Mouse (Mus musculus) embryonic facial prominence, embryonic 13.5 days (tissue): Measurements from ENCODE around the gene Tmem56. TPM values are rescaled to one million over a fixed set of nuclear protein-coding genes. Genes with fewer than 3 reads are reported as not detected.

Experiments used
- ATAC-seq: fragments of 200-750 bp; cut with Nextera tagmentation; 2 replicates; pipeline ENCODE4 v1.8.0; 2017; ENCODE audit warnings: low read depth; ENCODE audit not compliant: insufficient number of reproducible peaks, insufficient read depth, low FRiP score, low TSS enrichment
- H3K27ac ChIP-seq: fragments of 300-500 bp; sonication (generic); 2 replicates; pipeline ENCODE4 v1.5.1; 2015; ENCODE audit warnings: moderate library complexity, mild to moderate bottlenecking, inconsistent platforms
- H3K27me3 ChIP-seq: fragments of 300-500 bp; sonication (generic); 2 replicates; pipeline ENCODE4 v1.6.1; 2015; ENCODE audit warnings: mild to moderate bottlenecking, inconsistent platforms
- H3K36me3 ChIP-seq: fragments of 300-500 bp; sonication (generic); 2 replicates; pipeline ENCODE4 v1.6.1; 2015; ENCODE audit warnings: mild to moderate bottlenecking, inconsistent platforms
- H3K4me1 ChIP-seq: fragments of 300-500 bp; sonication (generic); 2 replicates; pipeline ENCODE4 v1.6.1; 2015; ENCODE audit warnings: inconsistent platforms
- H3K4me2 ChIP-seq: fragments of 300-500 bp; sonication (generic); 2 replicates; pipeline ENCODE4 v1.6.1; 2015; ENCODE audit warnings: moderate library complexity, mild to moderate bottlenecking, inconsistent platforms
- H3K4me3 ChIP-seq: fragments of 300-500 bp; sonication (generic); 2 replicates; pipeline ENCODE4 v1.5.1; 2015; ENCODE audit warnings: mild to moderate bottlenecking, inconsistent platforms
- H3K9ac ChIP-seq: fragments of 300-500 bp; sonication (generic); 2 replicates; pipeline ENCODE4 v1.6.1; 2015; ENCODE audit warnings: mild to moderate bottlenecking, inconsistent platforms
- H3K9me3 ChIP-seq: fragments of 300-500 bp; sonication (generic); 2 replicates; pipeline ENCODE4 v1.6.1; 2016; ENCODE audit warnings: inconsistent platforms
- WGBS: fragments of 180-500 bp; shearing (Covaris S2); methylation state at CpG from one replicate; pipeline ENCODE4 v1.1.7; 2015; ENCODE audit warnings: mixed read lengths; 5-methylcytosine and 5-hydroxymethylcytosine counted together
- polyA plus RNA-seq: library from polyadenylated mRNA; unstranded; fragments of >200 nt; fragmentation: Nextera tagmentation; extraction: Ambion mirVana; gene quantifications from 2 replicates; pipeline ENCODE4 v1.2.1, GENCODE M21; 2015

The Tmem56 gene
- 0.74 and 0.99 TPM in 2 replicates for polyA plus RNA-seq

DNA sequence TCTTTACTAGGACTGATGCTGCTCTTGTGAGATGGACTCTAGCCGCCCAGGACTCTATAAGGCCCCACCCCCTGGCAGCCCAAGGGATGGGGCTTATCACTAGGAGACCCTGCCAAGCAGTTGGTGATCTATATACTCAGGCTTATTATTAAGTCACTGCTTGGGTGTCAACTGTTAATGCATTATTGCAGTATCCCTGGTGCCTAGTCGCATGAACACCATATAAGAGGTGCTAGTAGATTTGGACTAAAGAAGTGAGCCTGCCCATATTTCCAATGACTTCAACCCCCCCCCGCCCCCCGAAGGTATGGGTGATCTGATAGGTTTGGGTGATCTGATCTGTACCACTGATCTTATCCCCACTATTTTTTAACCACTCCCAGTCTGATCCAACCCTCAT is at the start of gene Tmem56:
Gene Tmem56 (minus strand): TSS at position 101 of the 400 bp plus-strand sequence.
- no peak within 1 kb of the TSS for H3K9ac ChIP-seq
- H3K4me3 ChIP-seq: no peak within 1 kb of the TSS
- 89% methylated on average over 4 of the region's 4 CpGs for WGBS
- no peaks in the 10 kb centered on the region for H3K36me3 ChIP-seq
- no peaks in the 10 kb centered on the region for H3K27me3 ChIP-seq
- no peak within 1 kb of the TSS for H3K27ac ChIP-seq
- no peak within 1 kb of the TSS for H3K4me2 ChIP-seq
- no peaks in the 10 kb centered on the region for H3K4me1 ChIP-seq
- H3K9me3 ChIP-seq: no peaks in the 10 kb centered on the region
- ATAC-seq: no peak

DNA sequence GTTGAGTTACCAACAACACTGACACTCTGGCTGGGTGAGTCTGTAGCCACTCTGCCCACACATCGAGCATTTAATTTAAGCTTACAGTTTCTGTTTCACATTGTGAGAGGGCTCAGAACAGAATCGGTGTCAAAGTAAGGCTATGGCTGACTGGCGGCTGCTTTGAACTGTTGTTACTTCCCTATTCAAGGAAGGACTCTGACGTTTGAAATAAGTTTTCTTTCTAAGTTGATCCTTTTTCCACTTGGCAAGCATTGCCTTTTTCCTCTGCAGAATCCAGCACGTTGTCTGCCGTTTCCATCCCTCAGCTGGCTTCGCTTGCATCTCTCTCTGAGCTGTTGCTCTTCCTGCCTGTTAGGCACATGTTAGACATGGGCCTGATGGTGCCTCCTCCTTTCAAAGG is 47.3 kb upstream of the Tmem56 start:
- H3K27me3 ChIP-seq: no peaks in the 10 kb centered on the region
- peaks cover 8% of the 10 kb centered on the region for H3K4me1 ChIP-seq
- H3K9ac ChIP-seq: no peak overlapping the region
- ATAC-seq: no peak
- no peak overlapping the region for H3K4me3 ChIP-seq
- H3K4me2 ChIP-seq: no peak overlapping the region
- WGBS: 58% methylated on average over 7 of the region's 7 CpGs
- peak overlapping the region; percentile 40; the same call in 1 of the 2 replicates for H3K27ac ChIP-seq
- H3K36me3 ChIP-seq: no peaks in the 10 kb centered on the region
- H3K9me3 ChIP-seq: no peaks in the 10 kb centered on the region

DNA sequence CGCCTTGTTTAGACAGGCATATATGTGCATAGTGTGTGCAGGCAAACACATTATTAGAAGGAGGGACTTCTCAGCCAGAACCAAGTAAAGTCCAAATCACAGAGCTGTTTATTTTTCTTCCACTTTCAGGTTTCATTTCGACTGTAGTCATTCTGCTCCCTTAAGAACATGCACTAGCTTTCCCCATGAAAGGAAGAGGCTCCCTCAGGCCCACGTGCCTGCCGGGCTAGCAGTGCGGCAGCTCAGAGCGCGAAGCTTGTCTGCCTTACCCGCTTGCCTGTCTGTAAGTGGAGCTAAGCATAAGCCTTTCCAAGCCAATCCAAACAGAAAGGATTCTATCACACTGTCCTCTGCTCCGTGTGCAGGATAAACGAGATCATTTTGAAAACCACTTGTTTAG is 46.7 kb upstream of the Tmem56 start:
- Histone ChIP-seq H3K27ac (peak overlapping the region; percentile 40; the same call in 1 of the 2 replicates), H3K9ac (no peak overlapping the region), H3K36me3 (0 out of 2 replicates have a peak, but pooled peaks cover 2% of the 10 kb centered on the region), H3K4me3 (no peak overlapping the region), H3K9me3 (no peaks in the 10 kb centered on the region), H3K4me2 (no peak overlapping the region), H3K4me1 (peaks cover 8% of the 10 kb centered on the region), H3K27me3 (no peaks in the 10 kb centered on the region)
- 61% methylated on average over 10 of the region's 10 CpGs for WGBS
- no peak for ATAC-seq

DNA sequence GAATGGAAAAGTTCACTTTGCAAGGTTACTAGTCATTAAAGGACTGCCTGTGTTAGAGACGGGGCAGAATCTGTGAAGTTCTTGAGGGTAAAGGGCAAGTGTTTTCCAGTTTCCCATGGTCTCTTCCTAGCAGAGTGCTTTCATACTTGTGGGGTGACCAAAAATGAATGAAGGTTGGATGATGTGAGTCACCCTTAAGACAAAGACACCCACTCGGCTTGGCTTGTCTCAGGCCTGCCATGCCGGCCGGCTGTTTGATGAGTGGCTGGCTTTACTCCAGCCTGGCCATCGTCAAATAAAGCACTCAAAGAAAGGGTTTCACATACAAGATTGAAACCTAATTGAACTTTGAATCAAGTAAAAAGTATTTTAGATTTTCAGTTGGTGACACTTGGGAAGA is 44.5 kb upstream of the Tmem56 start:
- WGBS: 94% methylated on average over 5 of the region's 5 CpGs
- H3K9me3 ChIP-seq: no peaks in the 10 kb centered on the region
- H3K4me1 ChIP-seq: peaks cover 8% of the 10 kb centered on the region
- H3K27ac ChIP-seq: no peak overlapping the region
- 0 out of 2 replicates have a peak, but pooled peaks cover 18% of the 10 kb centered on the region for H3K36me3 ChIP-seq
- no peak overlapping the region for H3K4me2 ChIP-seq
- no peaks in the 10 kb centered on the region for H3K27me3 ChIP-seq
- H3K9ac ChIP-seq: no peak overlapping the region
- ATAC-seq: no peak
- no peak overlapping the region for H3K4me3 ChIP-seq

DNA sequence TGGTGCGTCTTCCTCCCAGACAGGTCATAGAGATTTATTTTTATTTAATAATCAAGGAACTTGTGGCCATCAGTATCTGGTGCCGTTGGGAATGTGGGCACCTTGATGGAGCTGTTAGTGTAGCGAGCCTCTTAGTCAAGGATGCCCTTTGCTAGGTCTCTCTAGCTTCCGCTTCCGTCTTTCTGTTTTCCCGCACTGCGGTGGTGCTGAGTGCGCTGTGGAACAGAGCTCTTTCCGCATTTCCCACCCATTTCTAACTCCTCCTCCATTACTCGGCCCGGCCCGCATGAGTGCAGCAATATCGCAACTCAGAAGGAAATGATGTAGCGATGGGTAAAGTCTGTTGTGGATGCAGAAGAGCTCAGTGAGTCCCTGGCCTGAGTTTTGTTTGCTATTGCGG is 40.5 kb upstream of the Tmem56 start:
- ATAC-seq: no peak
- no peaks in the 10 kb centered on the region for H3K9me3 ChIP-seq
- H3K27ac ChIP-seq: no peak overlapping the region
- H3K4me2 ChIP-seq: no peak overlapping the region
- H3K4me1 ChIP-seq: no peaks in the 10 kb centered on the region
- no peak overlapping the region for H3K9ac ChIP-seq
- 96% methylated on average over 15 of the region's 15 CpGs for WGBS
- no peak overlapping the region for H3K4me3 ChIP-seq
- H3K36me3 ChIP-seq: 0 out of 2 replicates have a peak, but pooled peaks cover 18% of the 10 kb centered on the region
- no peaks in the 10 kb centered on the region for H3K27me3 ChIP-seq

DNA sequence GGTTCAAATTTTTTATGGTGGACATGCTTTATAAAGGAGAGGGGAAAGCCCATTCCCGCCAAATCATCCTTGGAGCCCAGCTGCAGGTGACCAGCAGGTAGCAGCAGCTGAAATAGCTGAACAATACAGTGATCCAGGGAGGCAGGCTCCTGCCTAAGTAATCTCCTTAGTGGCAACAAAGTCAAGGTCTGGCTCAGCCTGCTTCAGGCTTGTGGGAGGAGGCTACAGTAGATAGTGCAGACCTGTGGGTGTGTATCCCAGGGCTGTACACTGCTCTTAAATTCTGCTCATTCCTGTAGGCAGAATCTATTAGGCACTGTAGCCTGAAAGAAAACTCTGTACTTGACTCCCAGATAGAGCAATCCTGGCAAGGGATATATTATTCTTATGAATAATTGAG is 38.0 kb upstream of the Tmem56 start:
- no peak for ATAC-seq
- H3K4me3 ChIP-seq: no peak overlapping the region
- no peaks in the 10 kb centered on the region for H3K27me3 ChIP-seq
- peak overlapping the region; percentile 28; the same call in 1 of the 2 replicates for H3K27ac ChIP-seq
- H3K4me1 ChIP-seq: no peaks in the 10 kb centered on the region
- no peak overlapping the region for H3K9ac ChIP-seq
- H3K4me2 ChIP-seq: no peak overlapping the region
- WGBS: 72% methylated on average over 1 of the region's 1 CpGs
- H3K9me3 ChIP-seq: no peaks in the 10 kb centered on the region
- peaks cover 24% of the 10 kb centered on the region; the same call in 1 of the 2 replicates for H3K36me3 ChIP-seq

DNA sequence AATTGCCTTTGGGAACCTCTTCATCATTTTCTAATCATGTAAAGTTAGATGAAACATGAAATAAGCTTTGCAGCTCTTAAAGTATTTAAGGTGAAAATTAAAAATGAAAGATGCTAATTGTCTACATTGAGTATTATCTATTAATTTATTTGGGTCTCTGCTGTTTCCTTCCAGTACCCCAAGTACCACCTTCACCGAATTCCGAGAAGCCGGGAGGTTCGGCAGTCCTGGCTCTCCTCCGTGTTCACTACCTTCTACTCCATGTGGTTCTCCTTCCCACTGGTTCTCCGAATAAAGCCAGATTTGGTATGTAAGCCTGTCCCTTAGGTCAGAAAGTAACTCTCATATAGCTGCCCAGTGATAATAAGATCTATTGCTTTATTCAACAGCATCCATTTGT is 37.0 kb upstream of the Tmem56 start:
- Histone ChIP-seq H3K4me1 (no peaks in the 10 kb centered on the region), H3K36me3 (peaks cover 23% of the 10 kb centered on the region; the same call in 1 of the 2 replicates), H3K27ac (no peak overlapping the region), H3K27me3 (no peaks in the 10 kb centered on the region), H3K9ac (no peak overlapping the region), H3K4me3 (no peak overlapping the region), H3K9me3 (no peaks in the 10 kb centered on the region), H3K4me2 (no peak overlapping the region)
- no peak for ATAC-seq
- WGBS: 91% methylated on average over 6 of the region's 6 CpGs

DNA sequence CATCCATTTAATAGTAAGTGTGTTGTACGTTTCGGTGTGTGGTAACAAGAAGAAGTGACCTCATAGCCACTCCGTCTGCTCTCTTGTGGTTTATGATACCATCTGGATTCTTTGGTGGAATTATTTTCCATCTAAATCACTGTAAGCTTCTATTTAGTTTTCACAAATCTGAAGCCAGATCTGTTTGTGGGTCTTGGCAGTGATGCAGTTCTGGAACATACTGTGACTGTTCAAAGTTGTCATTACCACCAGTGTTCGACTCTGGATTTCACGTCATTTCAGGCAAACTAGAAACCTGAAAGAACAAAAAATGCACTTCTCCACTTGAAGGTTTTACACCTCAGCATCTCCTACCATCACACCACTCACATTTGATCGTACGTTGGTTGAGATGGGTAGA is 32.6 kb upstream of the Tmem56 start:
- peaks cover 7% of the 10 kb centered on the region; the same call in 1 of the 2 replicates for H3K36me3 ChIP-seq
- no peak overlapping the region for H3K4me3 ChIP-seq
- 0 out of 2 replicates have a peak, but pooled peaks cover 3% of the 10 kb centered on the region for H3K4me1 ChIP-seq
- 87% methylated on average over 7 of the region's 7 CpGs for WGBS
- no peak for ATAC-seq
- H3K27me3 ChIP-seq: no peaks in the 10 kb centered on the region
- H3K27ac ChIP-seq: no peak overlapping the region
- H3K9ac ChIP-seq: no peak overlapping the region
- H3K4me2 ChIP-seq: no peak overlapping the region
- no peaks in the 10 kb centered on the region for H3K9me3 ChIP-seq

DNA sequence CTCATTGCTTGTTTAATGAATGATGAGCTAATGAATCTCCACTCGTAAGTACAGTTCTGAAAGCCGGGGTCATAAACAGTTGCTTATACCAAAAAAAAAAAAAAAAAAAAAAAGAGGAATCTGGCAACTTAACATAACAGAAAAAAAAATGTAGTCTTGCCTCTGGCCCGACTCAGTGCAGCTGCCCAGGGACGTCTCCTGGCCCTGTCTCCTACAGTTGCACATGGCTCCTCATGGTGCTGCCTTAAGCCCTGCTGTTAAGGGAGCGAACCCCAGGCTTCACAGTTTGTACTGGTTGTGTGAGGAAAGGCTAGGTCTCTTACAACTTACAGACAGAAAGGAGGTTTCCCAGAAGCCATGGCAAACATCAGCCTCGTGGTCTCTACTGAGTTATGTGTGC is 31.3 kb upstream of the Tmem56 start:
- H3K9ac ChIP-seq: no peak overlapping the region
- no peak overlapping the region for H3K4me3 ChIP-seq
- H3K9me3 ChIP-seq: no peaks in the 10 kb centered on the region
- no peak overlapping the region for H3K27ac ChIP-seq
- no peak overlapping the region for H3K4me2 ChIP-seq
- WGBS: 87% methylated on average over 6 of the region's 6 CpGs
- no peak for ATAC-seq
- peaks cover 7% of the 10 kb centered on the region; the same call in 1 of the 2 replicates for H3K36me3 ChIP-seq
- 0 out of 2 replicates have a peak, but pooled peaks cover 7% of the 10 kb centered on the region for H3K4me1 ChIP-seq
- no peaks in the 10 kb centered on the region for H3K27me3 ChIP-seq

DNA sequence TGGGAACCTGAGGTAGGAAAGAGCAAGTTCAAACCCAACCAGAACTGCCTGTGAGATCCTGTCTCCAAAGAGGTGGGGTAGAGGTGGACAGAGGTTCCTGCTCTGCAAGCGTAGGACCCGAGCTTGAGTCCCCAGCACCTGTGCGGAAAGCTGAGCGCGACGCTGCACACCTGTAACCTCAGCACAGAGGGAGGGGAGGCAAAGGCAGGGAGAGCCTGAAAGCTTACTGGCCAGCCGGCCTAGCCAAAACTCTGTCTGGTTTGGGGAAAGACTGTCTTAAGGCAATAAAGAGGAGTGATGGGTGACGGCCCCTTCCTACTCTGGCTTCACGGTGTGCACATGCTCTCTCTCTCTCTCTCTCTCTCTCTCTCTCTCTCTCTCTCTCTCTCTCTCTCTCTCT is 30.1 kb upstream of the Tmem56 start:
- H3K4me1 ChIP-seq: 0 out of 2 replicates have a peak, but pooled peaks cover 7% of the 10 kb centered on the region
- WGBS: 68% methylated on average over 9 of the region's 9 CpGs
- H3K4me2 ChIP-seq: no peak overlapping the region
- ATAC-seq: no peak
- H3K9me3 ChIP-seq: no peaks in the 10 kb centered on the region
- no peak overlapping the region for H3K9ac ChIP-seq
- peaks cover 7% of the 10 kb centered on the region; the same call in 1 of the 2 replicates for H3K36me3 ChIP-seq
- no peak overlapping the region for H3K27ac ChIP-seq
- H3K4me3 ChIP-seq: no peak overlapping the region
- no peaks in the 10 kb centered on the region for H3K27me3 ChIP-seq

DNA sequence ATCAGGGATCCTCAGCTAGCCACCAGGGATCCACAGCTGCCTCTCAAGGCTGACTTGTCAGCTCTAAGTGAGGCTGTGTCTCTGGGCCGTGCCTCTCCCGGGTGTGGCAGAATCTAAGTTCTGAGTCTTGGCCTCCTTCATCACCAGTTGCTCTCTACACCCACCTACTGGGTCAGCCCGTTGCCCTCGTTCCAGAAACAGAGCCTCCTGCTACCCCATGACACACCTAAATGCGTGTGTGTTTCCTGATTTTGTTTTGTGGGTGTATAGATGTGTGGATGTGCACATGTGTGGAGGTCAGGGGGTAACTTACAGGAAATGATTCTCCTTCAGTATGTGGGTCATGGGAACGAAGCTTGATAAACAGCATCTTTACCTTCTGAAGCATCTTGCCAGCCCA is 29.5 kb upstream of the Tmem56 start:
- no peaks in the 10 kb centered on the region for H3K27me3 ChIP-seq
- H3K36me3 ChIP-seq: peaks cover 7% of the 10 kb centered on the region; the same call in 1 of the 2 replicates
- WGBS: 81% methylated on average over 6 of the region's 6 CpGs
- H3K9ac ChIP-seq: no peak overlapping the region
- ATAC-seq: no peak
- H3K4me2 ChIP-seq: no peak overlapping the region
- no peak overlapping the region for H3K4me3 ChIP-seq
- 0 out of 2 replicates have a peak, but pooled peaks cover 7% of the 10 kb centered on the region for H3K4me1 ChIP-seq
- H3K9me3 ChIP-seq: no peaks in the 10 kb centered on the region
- no peak overlapping the region for H3K27ac ChIP-seq

DNA sequence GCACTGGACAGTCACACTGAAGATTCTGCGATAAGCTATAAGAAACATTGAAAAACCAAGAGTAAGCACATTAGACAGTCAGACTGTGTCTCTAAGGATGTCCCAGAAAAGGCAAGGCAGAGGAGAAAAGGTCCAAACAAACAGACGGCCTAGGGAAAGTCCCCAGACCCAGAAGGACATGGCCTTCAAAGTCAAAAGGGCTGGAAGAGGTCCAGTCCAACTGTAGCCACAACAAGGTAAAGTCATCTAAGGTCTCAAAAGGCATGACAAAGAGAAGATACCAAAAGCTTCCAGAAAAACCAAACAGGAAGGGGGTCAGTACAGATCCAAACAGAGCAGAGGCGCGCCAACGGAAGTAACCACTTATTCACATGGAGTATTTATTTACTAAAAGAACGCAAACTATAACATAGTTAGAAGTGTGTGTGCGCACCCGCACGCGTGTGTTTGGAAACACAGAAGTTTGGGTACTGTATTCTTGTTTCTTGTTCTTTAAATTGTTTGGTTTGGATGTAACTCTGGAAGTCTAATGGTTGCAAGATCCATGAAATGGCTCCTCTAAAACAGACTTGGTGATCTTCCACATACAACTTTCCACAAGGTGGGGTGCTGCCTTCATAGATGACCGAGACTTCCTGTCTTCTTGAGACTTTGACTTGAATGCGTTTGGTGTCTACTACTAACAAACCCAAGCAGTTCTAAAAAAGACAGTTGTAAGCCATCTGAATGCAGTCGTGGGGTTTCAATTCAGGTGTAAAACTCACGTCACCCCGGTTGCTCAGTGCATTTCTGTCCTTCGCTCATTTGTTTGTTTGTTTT is 27.2 kb upstream of the Tmem56 start:
- no peak for ATAC-seq
- Histone ChIP-seq H3K36me3 (peaks cover 7% of the 10 kb centered on the region; the same call in 1 of the 2 replicates), H3K4me1 (0 out of 2 replicates have a peak, but pooled peaks cover 7% of the 10 kb centered on the region), H3K9me3 (no peaks in the 10 kb centered on the region), H3K27me3 (no peaks in the 10 kb centered on the region), H3K9ac (no peak overlapping the region), H3K4me3 (no peak overlapping the region), H3K4me2 (no peak overlapping the region), H3K27ac (peak overlapping the region; percentile 29; the same call in 1 of the 2 replicates)
- 88% methylated on average over 16 of the region's 16 CpGs for WGBS
